Mouse (Mus musculus): ENCODE data around the gene Capns1. TPM values are rescaled to one million over a fixed set of nuclear protein-coding genes. Genes with fewer than 3 reads are reported as not detected.
"Not testable (repeated sequence)": the region's sequence is repeated elsewhere in the genome, so short reads cannot be mapped to it uniquely, and the experiment has no call there.

The Capns1 gene
- 465 and 512 TPM in 2 replicates for polyA plus RNA-seq (2011; ENCODE audit: insufficient read length, low read depth, missing spikeins)

- Histone ChIP-seq H3K27ac (ENCODE audit: insufficient read depth, low read length) (no peak within 1 kb of the TSS), H3K4me1 (ENCODE audit: control insufficient read depth, insufficient read depth, low read length) (peaks cover 4% of the 10 kb centered on the region), H3K4me3 (ENCODE audit: insufficient read depth, low read length) (no peak within 1 kb of the TSS)
- TF ChIP-seq CTCF (IDR thresholded peaks at IDR 0.05; ENCODE audit: borderline replicate concordance, insufficient read depth, low read length): peak; percentile 79; the same call in 1 of the 2 replicates
- TF ChIP-seq POLR2A (IDR thresholded peaks at IDR 0.05; ENCODE audit: low read depth, low read length): no peak
Observed at GRCm38 (mm10) chr7:30198481-30198971, at the start of gene Capns1. Capns1 (minus strand) TSS chr7:30198811.

- H3K27ac ChIP-seq (ENCODE audit: insufficient read depth, low read length); H3K4me3 ChIP-seq (ENCODE audit: insufficient read depth, low read length); H3K4me1 ChIP-seq (ENCODE audit: control insufficient read depth, insufficient read depth, low read length): not testable (repeated sequence)
Observed at GRCm38 (mm10) chr7:30237374-30237773, 38.8 kb upstream of the Capns1 start.

- TF ChIP-seq POLR2A (IDR thresholded peaks at IDR 0.05; ENCODE audit: low read depth, low read length) (no peak), CTCF (IDR thresholded peaks at IDR 0.05; ENCODE audit: borderline replicate concordance, insufficient read depth, low read length) (no peak)
- H3K4me1 ChIP-seq (ENCODE audit: control insufficient read depth, insufficient read depth, low read length): no peaks in the 10 kb centered on the region; the same call in 1 of the 2 replicates
- no peak within 1 kb of the TSS for H3K27ac ChIP-seq (ENCODE audit: insufficient read depth, low read length)
- no peak within 1 kb of the TSS for H3K4me3 ChIP-seq (ENCODE audit: insufficient read depth, low read length)
Observed at GRCm38 (mm10) chr7:30235625-30236024, 37.0 kb upstream of the Capns1 start, which contains the start of gene Ovol3. Ovol3 (minus strand) TSS chr7:30235725.

- H3K4me3 ChIP-seq (ENCODE audit: insufficient read depth, low read length): no peak overlapping the region
- H3K4me1 ChIP-seq (ENCODE audit: control insufficient read depth, insufficient read depth, low read length): no peaks in the 10 kb centered on the region; the same call in 1 of the 2 replicates
- TF ChIP-seq CTCF (IDR thresholded peaks at IDR 0.05; ENCODE audit: borderline replicate concordance, insufficient read depth, low read length) (no peak), POLR2A (IDR thresholded peaks at IDR 0.05; ENCODE audit: low read depth, low read length) (no peak)
- no peak overlapping the region for H3K27ac ChIP-seq (ENCODE audit: insufficient read depth, low read length)
Observed at GRCm38 (mm10) chr7:30235091-30235490, 36.5 kb upstream of the Capns1 start.

- H3K4me1 ChIP-seq (ENCODE audit: control insufficient read depth, insufficient read depth, low read length): no peaks in the 10 kb centered on the region; the same call in 1 of the 2 replicates
- no peak overlapping the region for H3K27ac ChIP-seq (ENCODE audit: insufficient read depth, low read length)
- TF ChIP-seq CTCF (IDR thresholded peaks at IDR 0.05; ENCODE audit: borderline replicate concordance, insufficient read depth, low read length) (no peak), POLR2A (IDR thresholded peaks at IDR 0.05; ENCODE audit: low read depth, low read length) (no peak)
- H3K4me3 ChIP-seq (ENCODE audit: insufficient read depth, low read length): no peak overlapping the region
Observed at GRCm38 (mm10) chr7:30234276-30234858, 35.8 kb upstream of the Capns1 start.

GRCm38 (mm10) chr7:30233387-30233786 lies 34.8 kb upstream of the Capns1 start:
- H3K4me3 ChIP-seq (ENCODE audit: insufficient read depth, low read length): no peak overlapping the region
- no peak overlapping the region for H3K27ac ChIP-seq (ENCODE audit: insufficient read depth, low read length)
- no peaks in the 10 kb centered on the region; the same call in 1 of the 2 replicates for H3K4me1 ChIP-seq (ENCODE audit: control insufficient read depth, insufficient read depth, low read length)
- TF ChIP-seq POLR2A (IDR thresholded peaks at IDR 0.05; ENCODE audit: low read depth, low read length) (no peak), CTCF (IDR thresholded peaks at IDR 0.05; ENCODE audit: borderline replicate concordance, insufficient read depth, low read length) (no peak)

GRCm38 (mm10) chr7:30232631-30233148 lies 34.1 kb upstream of the Capns1 start:
- TF ChIP-seq POLR2A (IDR thresholded peaks at IDR 0.05; ENCODE audit: low read depth, low read length): no peak
- TF ChIP-seq CTCF (IDR thresholded peaks at IDR 0.05; ENCODE audit: borderline replicate concordance, insufficient read depth, low read length): peak; percentile 52; the same call in 1 of the 2 replicates
- Histone ChIP-seq H3K4me3 (ENCODE audit: insufficient read depth, low read length) (peak overlapping the region; percentile 63), H3K27ac (ENCODE audit: insufficient read depth, low read length) (no peak overlapping the region), H3K4me1 (ENCODE audit: control insufficient read depth, insufficient read depth, low read length) (no peaks in the 10 kb centered on the region; the same call in 1 of the 2 replicates)

GRCm38 (mm10) chr7:30231669-30232454 lies 33.3 kb upstream of the Capns1 start, which contains the start of the genes Polr2i and Tbcb:
Polr2i (plus strand) TSS chr7:30231948.
Tbcb (minus strand) TSS chr7:30232272.
- peak within 1 kb of the TSS; percentile 68 for H3K4me3 ChIP-seq (ENCODE audit: insufficient read depth, low read length)
- TF ChIP-seq CTCF (IDR thresholded peaks at IDR 0.05; ENCODE audit: borderline replicate concordance, insufficient read depth, low read length) (no peak), POLR2A (IDR thresholded peaks at IDR 0.05; ENCODE audit: low read depth, low read length) (peak; percentile 72)
- peak within 1 kb of the TSS; percentile 77 for H3K27ac ChIP-seq (ENCODE audit: insufficient read depth, low read length)
- no peaks in the 10 kb centered on the region; the same call in 1 of the 2 replicates for H3K4me1 ChIP-seq (ENCODE audit: control insufficient read depth, insufficient read depth, low read length)

GRCm38 (mm10) chr7:30231328-30231668 lies 32.7 kb upstream of the Capns1 start:
- H3K4me3 ChIP-seq (ENCODE audit: insufficient read depth, low read length): peak overlapping the region; percentile 68
- no peaks in the 10 kb centered on the region; the same call in 1 of the 2 replicates for H3K4me1 ChIP-seq (ENCODE audit: control insufficient read depth, insufficient read depth, low read length)
- TF ChIP-seq CTCF (IDR thresholded peaks at IDR 0.05; ENCODE audit: borderline replicate concordance, insufficient read depth, low read length): no peak
- no peak for TF ChIP-seq POLR2A (IDR thresholded peaks at IDR 0.05; ENCODE audit: low read depth, low read length)
- H3K27ac ChIP-seq (ENCODE audit: insufficient read depth, low read length): no peak overlapping the region

Data from embryonic fibroblast, embryonic 13.5 days (primary cell).